Mouse (Mus musculus): ENCODE data around the gene Cmtm8. TPM values are rescaled to one million over a fixed set of nuclear protein-coding genes. Genes with fewer than 3 reads are reported as not detected.
A peak's percentile ranks its signal among the peaks of the same experiment; 100 is the strongest.

Cmtm8 gene
- total RNA-seq, 1 experiment = 1.8 TPM

- Histone ChIP-seq H3K4me3 (ENCODE audit: insufficient read depth in 1 of 2, low read depth in 1 of 2, low read length in 2 of 2, poor library complexity in 1 of 2, severe bottlenecking in 1 of 2) (0 out of 4 replicates have a peak overlapping the region, but pooled peaks of 1 of the 2 experiments have one; percentile 11), H3K36me3 (ENCODE audit: control insufficient read depth, insufficient read depth, low read length, poor library complexity, severe bottlenecking) (peaks cover 13% of the 10 kb centered on the region; the same call in 1 of the 2 replicates), H3K4me1 (ENCODE audit: control insufficient read depth in 2 of 2, insufficient read depth in 2 of 2, low read length in 2 of 2, poor library complexity in 1 of 2) (peaks cover 0 to 3% of the 10 kb centered on the region in 2 experiments; a peak in 2 of 4 replicates), H3K27ac (ENCODE audit: insufficient read depth, low read depth, low read length, poor library complexity, severe bottlenecking) (no peak overlapping the region), H3K9me3 (ENCODE audit: control insufficient read depth, insufficient read depth, low read depth, low read length) (no peaks in the 10 kb centered on the region), H3K9ac (ENCODE audit: insufficient read depth, low read depth, low read length, poor library complexity, severe bottlenecking) (no peak overlapping the region)
- no peak for TF ChIP-seq MAFK (IDR thresholded peaks at IDR 0.05; ENCODE audit: insufficient read depth, low read depth, low read length)
- no peak for TF ChIP-seq ZNF384 (IDR thresholded peaks at IDR 0.05; ENCODE audit: low read depth, low read length)
- TF ChIP-seq CHD2 (IDR thresholded peaks at IDR 0.05; ENCODE audit: low read depth, low read length) = no peak
- TF ChIP-seq ZC3H11A (IDR thresholded peaks at IDR 0.05; ENCODE audit: borderline replicate concordance, low read depth, low read length) = no peak
- TF ChIP-seq HCFC1 (IDR thresholded peaks at IDR 0.05; ENCODE audit: borderline replicate concordance, insufficient read depth, low read length) = no peak
- in situ Hi-C loops (cut with MboI; ENCODE audit: low sequenced_read_pairs in 2 of 2, unreplicated experiment in 2 of 2) = no loop called here
- no peak for DNase-seq (ENCODE audit: low read depth, low spot score)
Observed at GRCm38 (mm10) chr9:114747012-114747411, 96.9 kb downstream of the Cmtm8 start.

- no peak overlapping the region for H3K4me3 ChIP-seq (ENCODE audit: insufficient read depth in 1 of 2, low read depth in 1 of 2, low read length in 2 of 2, poor library complexity in 1 of 2, severe bottlenecking in 1 of 2)
- in situ Hi-C loops (cut with MboI; ENCODE audit: low sequenced_read_pairs in 2 of 2, unreplicated experiment in 2 of 2) = no loop called here
- no peak for TF ChIP-seq HCFC1 (IDR thresholded peaks at IDR 0.05; ENCODE audit: borderline replicate concordance, insufficient read depth, low read length)
- no peak for TF ChIP-seq ZNF384 (IDR thresholded peaks at IDR 0.05; ENCODE audit: low read depth, low read length)
- no peak for TF ChIP-seq MAFK (IDR thresholded peaks at IDR 0.05; ENCODE audit: insufficient read depth, low read depth, low read length)
- no peak for TF ChIP-seq CHD2 (IDR thresholded peaks at IDR 0.05; ENCODE audit: low read depth, low read length)
- no peak for TF ChIP-seq ZC3H11A (IDR thresholded peaks at IDR 0.05; ENCODE audit: borderline replicate concordance, low read depth, low read length)
- H3K9me3 ChIP-seq (ENCODE audit: control insufficient read depth, insufficient read depth, low read depth, low read length) = no peaks in the 10 kb centered on the region
- peaks cover 0 to 3% of the 10 kb centered on the region in 2 experiments; a peak in 2 of 4 replicates for H3K4me1 ChIP-seq (ENCODE audit: control insufficient read depth in 2 of 2, insufficient read depth in 2 of 2, low read length in 2 of 2, poor library complexity in 1 of 2)
- no peak overlapping the region for H3K9ac ChIP-seq (ENCODE audit: insufficient read depth, low read depth, low read length, poor library complexity, severe bottlenecking)
- peaks cover 15% of the 10 kb centered on the region; the same call in 1 of the 2 replicates for H3K36me3 ChIP-seq (ENCODE audit: control insufficient read depth, insufficient read depth, low read length, poor library complexity, severe bottlenecking)
- no peak for DNase-seq (ENCODE audit: low read depth, low spot score)
- no peak overlapping the region for H3K27ac ChIP-seq (ENCODE audit: insufficient read depth, low read depth, low read length, poor library complexity, severe bottlenecking)
Observed at GRCm38 (mm10) chr9:114745654-114746053, 98.3 kb downstream of the Cmtm8 start.

- Histone ChIP-seq H3K36me3 (ENCODE audit: control insufficient read depth, insufficient read depth, low read length, poor library complexity, severe bottlenecking) (peaks cover 18% of the 10 kb centered on the region; the same call in 1 of the 2 replicates), H3K4me1 (ENCODE audit: control insufficient read depth in 2 of 2, insufficient read depth in 2 of 2, low read length in 2 of 2, poor library complexity in 1 of 2) (peaks cover 0 to 3% of the 10 kb centered on the region in 2 experiments; a peak in 2 of 4 replicates), H3K9ac (ENCODE audit: insufficient read depth, low read depth, low read length, poor library complexity, severe bottlenecking) (no peak overlapping the region), H3K4me3 (ENCODE audit: insufficient read depth in 1 of 2, low read depth in 1 of 2, low read length in 2 of 2, poor library complexity in 1 of 2, severe bottlenecking in 1 of 2) (no peak overlapping the region), H3K9me3 (ENCODE audit: control insufficient read depth, insufficient read depth, low read depth, low read length) (no peaks in the 10 kb centered on the region), H3K27ac (ENCODE audit: insufficient read depth, low read depth, low read length, poor library complexity, severe bottlenecking) (no peak overlapping the region)
- TF ChIP-seq MAFK (IDR thresholded peaks at IDR 0.05; ENCODE audit: insufficient read depth, low read depth, low read length) (no peak), ZNF384 (IDR thresholded peaks at IDR 0.05; ENCODE audit: low read depth, low read length) (no peak), ZC3H11A (IDR thresholded peaks at IDR 0.05; ENCODE audit: borderline replicate concordance, low read depth, low read length) (no peak), CHD2 (IDR thresholded peaks at IDR 0.05; ENCODE audit: low read depth, low read length) (no peak), HCFC1 (IDR thresholded peaks at IDR 0.05; ENCODE audit: borderline replicate concordance, insufficient read depth, low read length) (no peak)
- DNase-seq (ENCODE audit: low read depth, low spot score) = no peak
- in situ Hi-C loops (cut with MboI; ENCODE audit: low sequenced_read_pairs in 2 of 2, unreplicated experiment in 2 of 2) = no loop called here
Observed at GRCm38 (mm10) chr9:114745163-114745562, 98.8 kb downstream of the Cmtm8 start.

GRCm38 (mm10) chr9:114742731-114743130, 101.2 kb downstream of the Cmtm8 start:
- no peak overlapping the region for H3K9ac ChIP-seq (ENCODE audit: insufficient read depth, low read depth, low read length, poor library complexity, severe bottlenecking)
- no peaks in the 10 kb centered on the region for H3K9me3 ChIP-seq (ENCODE audit: control insufficient read depth, insufficient read depth, low read depth, low read length)
- H3K27ac ChIP-seq (ENCODE audit: insufficient read depth, low read depth, low read length, poor library complexity, severe bottlenecking) = no peak overlapping the region
- H3K4me3 ChIP-seq (ENCODE audit: insufficient read depth in 1 of 2, low read depth in 1 of 2, low read length in 2 of 2, poor library complexity in 1 of 2, severe bottlenecking in 1 of 2) = no peak overlapping the region
- in situ Hi-C loops (cut with MboI; ENCODE audit: low sequenced_read_pairs in 2 of 2, unreplicated experiment in 2 of 2) = no loop called here
- H3K4me1 ChIP-seq (ENCODE audit: control insufficient read depth in 2 of 2, insufficient read depth in 2 of 2, low read length in 2 of 2, poor library complexity in 1 of 2) = peaks cover 0 to 3% of the 10 kb centered on the region in 2 experiments; a peak in 2 of 4 replicates
- DNase-seq (ENCODE audit: low read depth, low spot score) = no peak
- TF ChIP-seq ZNF384 (IDR thresholded peaks at IDR 0.05; ENCODE audit: low read depth, low read length) (no peak), HCFC1 (IDR thresholded peaks at IDR 0.05; ENCODE audit: borderline replicate concordance, insufficient read depth, low read length) (no peak), ZC3H11A (IDR thresholded peaks at IDR 0.05; ENCODE audit: borderline replicate concordance, low read depth, low read length) (no peak), MAFK (IDR thresholded peaks at IDR 0.05; ENCODE audit: insufficient read depth, low read depth, low read length) (no peak), CHD2 (IDR thresholded peaks at IDR 0.05; ENCODE audit: low read depth, low read length) (no peak)
- H3K36me3 ChIP-seq (ENCODE audit: control insufficient read depth, insufficient read depth, low read length, poor library complexity, severe bottlenecking) = peaks cover 18% of the 10 kb centered on the region; the same call in 1 of the 2 replicates

Data from ES-E14 (cell line).